Mouse (Mus musculus) embryonic facial prominence, embryonic 12.5 days (tissue): ENCODE measurements at regions not wholly inside any gene's neighbourhood (a gene's known extent, or its start where the extent isn't known, plus 50 kb on each side); places are given as distances from the start of the nearest gene placed in this dataset.
A peak's percentile ranks its signal among the peaks of the same experiment; 100 is the strongest.

Source experiments
- ATAC-seq: fragments of 200-750 bp; cut with Nextera tagmentation; 2 replicates; pipeline ENCODE4 v1.8.0; 2017; ENCODE audit not compliant: insufficient number of reproducible peaks, insufficient read depth, low FRiP score, low TSS enrichment
- H3K27ac ChIP-seq: fragments of 300-500 bp; sonication (generic); 2 replicates; pipeline ENCODE4 v1.5.1; 2016; ENCODE audit warnings: mild to moderate bottlenecking
- H3K27me3 ChIP-seq: fragments of 300-500 bp; sonication (generic); 2 replicates; pipeline ENCODE4 v1.6.1; 2016; ENCODE audit warnings: mild to moderate bottlenecking, moderate library complexity
- H3K36me3 ChIP-seq: fragments of 300-500 bp; sonication (generic); 2 replicates; pipeline ENCODE4 v1.6.1; 2016; ENCODE audit warnings: mild to moderate bottlenecking
- H3K4me1 ChIP-seq: fragments of 300-500 bp; sonication (generic); 2 replicates; pipeline ENCODE4 v1.6.1; 2016
- H3K4me2 ChIP-seq: fragments of 300-500 bp; sonication (generic); replicated peaks from 2 replicates; pipeline ENCODE4 v1.6.1; 2016; ENCODE audit warnings: mild to moderate bottlenecking, moderate library complexity
- H3K4me3 ChIP-seq: fragments of 300-500 bp; sonication (generic); 2 replicates; pipeline ENCODE4 v1.5.1; 2016; ENCODE audit warnings: mild to moderate bottlenecking
- H3K9ac ChIP-seq: fragments of 300-500 bp; sonication (generic); 2 replicates; pipeline ENCODE4 v1.6.1; 2016; ENCODE audit warnings: mild to moderate bottlenecking, moderate library complexity
- H3K9me3 ChIP-seq: fragments of 300-500 bp; sonication (generic); 2 replicates; pipeline ENCODE4 v1.6.1; 2016; ENCODE audit warnings: mild to moderate bottlenecking, moderate library complexity
- WGBS: fragments of 180-500 bp; shearing (Covaris S2); methylation state at CpG from one replicate; pipeline ENCODE4 v1.1.7; 2016; 5-methylcytosine and 5-hydroxymethylcytosine counted together

- ATAC-seq = no peak
- 67% methylated on average over 6 of the region's 6 CpGs for WGBS
- H3K27ac ChIP-seq = no peak overlapping the region
- H3K4me2 ChIP-seq = no peak overlapping the region
- no peaks in the 10 kb centered on the region for H3K27me3 ChIP-seq
- no peak overlapping the region for H3K4me3 ChIP-seq
- H3K9me3 ChIP-seq = no peaks in the 10 kb centered on the region
- H3K4me1 ChIP-seq = no peaks in the 10 kb centered on the region
- no peak overlapping the region for H3K9ac ChIP-seq
- no peaks in the 10 kb centered on the region for H3K36me3 ChIP-seq
These were observed 59.8 kb downstream of the Sox3 start for GRCm38 (mm10) chrX:60833456-60833855.

DNA sequence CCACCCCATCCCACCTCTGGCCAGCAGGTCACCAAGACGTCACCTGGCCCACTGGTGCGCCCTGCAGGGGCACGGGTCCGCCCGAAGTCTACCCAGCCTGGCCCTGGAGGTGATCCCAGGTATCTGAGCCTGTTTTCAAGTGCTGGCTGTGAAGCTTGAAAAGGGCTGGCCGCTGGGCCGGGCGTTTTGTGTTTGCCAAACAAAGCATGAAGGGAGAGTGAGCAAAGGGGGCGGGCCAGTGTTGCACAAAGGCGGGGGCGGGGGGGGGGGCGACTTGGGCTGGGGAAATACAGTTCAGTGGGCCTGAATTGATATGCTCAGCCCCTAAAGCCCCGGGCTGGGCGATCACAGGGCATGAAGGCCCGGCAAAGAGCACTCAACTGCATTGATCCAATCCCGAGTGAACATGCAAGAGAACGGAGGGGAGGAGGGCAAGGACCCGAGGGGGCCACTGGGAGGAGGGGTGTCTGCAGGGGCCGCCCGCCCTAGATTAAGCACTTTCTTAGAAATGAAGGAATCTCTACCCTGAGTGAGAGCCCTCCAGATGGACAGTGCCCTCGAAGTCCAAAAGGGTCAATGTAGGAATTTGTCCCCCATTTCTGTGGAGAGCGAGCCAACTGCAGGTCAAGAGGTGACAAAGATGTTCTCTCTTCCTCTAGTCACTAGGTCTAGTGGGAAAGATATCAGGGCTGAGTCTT lies 61.8 kb downstream of the Sox3 start:
- Histone ChIP-seq H3K9ac (no peak overlapping the region), H3K4me2 (peak overlapping the region; percentile 7; the same call in 1 of the 2 replicates), H3K27me3 (no peaks in the 10 kb centered on the region), H3K36me3 (no peaks in the 10 kb centered on the region), H3K27ac (no peak overlapping the region), H3K4me3 (no peak overlapping the region), H3K9me3 (no peaks in the 10 kb centered on the region), H3K4me1 (no peaks in the 10 kb centered on the region)
- 33% methylated on average over 21 of the region's 22 CpGs for WGBS
- ATAC-seq = no peak

DNA sequence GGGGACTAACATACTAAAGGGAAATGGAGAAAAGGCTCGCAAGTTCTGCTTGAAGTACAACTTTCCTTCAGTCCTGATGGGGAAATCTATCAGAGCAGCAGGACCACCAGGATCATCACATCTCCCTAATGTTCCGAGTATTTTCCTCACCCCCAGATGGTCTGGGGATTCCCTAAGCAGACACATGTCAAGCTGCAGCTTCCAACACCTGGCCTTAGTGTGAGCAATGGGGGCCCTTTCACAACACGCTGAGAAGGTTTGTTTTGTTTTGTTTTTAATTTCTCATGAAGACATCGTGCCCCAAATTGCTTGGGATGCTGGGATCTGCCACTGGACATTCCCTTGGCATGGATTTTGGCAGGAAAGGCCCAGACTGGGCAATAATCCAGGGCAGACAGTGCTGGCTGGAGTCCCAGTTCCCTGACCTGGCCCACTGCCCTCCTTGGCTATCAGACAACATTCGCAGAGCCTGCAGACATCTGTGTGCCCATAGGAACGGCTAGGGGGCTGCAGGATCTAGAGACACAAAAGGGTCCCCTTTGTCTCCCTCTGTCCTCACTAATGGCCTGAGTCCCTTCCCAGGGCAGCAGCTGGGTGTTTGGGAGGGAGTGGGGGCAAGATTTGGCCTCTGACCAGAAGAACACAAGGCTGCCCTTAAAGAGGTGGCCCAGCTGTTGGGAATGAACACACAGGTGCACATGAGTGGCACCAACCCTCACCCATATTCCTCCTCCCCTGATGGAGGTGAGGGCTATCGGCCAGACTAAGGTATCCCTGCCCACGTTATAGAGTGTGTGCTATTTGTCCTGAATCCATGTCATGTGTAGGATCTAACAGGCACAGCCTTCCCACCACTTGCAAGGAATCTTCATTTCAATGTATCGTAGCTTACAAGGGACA lies 67.8 kb downstream of the Sox3 start:
- ATAC-seq = no peak
- 81% methylated on average over 9 of the region's 9 CpGs for WGBS

GRCm38 (mm10) chrX:60798567-60798966 lies 94.7 kb downstream of the Sox3 start:
- Histone ChIP-seq H3K36me3 (no peaks in the 10 kb centered on the region), H3K9ac (no peak overlapping the region), H3K4me3 (no peak overlapping the region), H3K27ac (no peak overlapping the region), H3K27me3 (no peaks in the 10 kb centered on the region), H3K4me1 (no peaks in the 10 kb centered on the region), H3K9me3 (no peaks in the 10 kb centered on the region), H3K4me2 (no peak overlapping the region)
- WGBS = 71% methylated on average over 5 of the region's 5 CpGs
- ATAC-seq = no peak

More for the DNA sequence above, 67.8 kb downstream of the Sox3 start:
- Histone ChIP-seq H3K4me2 (no peak overlapping the region), H3K27me3 (no peaks in the 10 kb centered on the region), H3K9ac (no peak overlapping the region), H3K9me3 (no peaks in the 10 kb centered on the region), H3K36me3 (no peaks in the 10 kb centered on the region), H3K4me1 (no peaks in the 10 kb centered on the region), H3K4me3 (no peak overlapping the region), H3K27ac (no peak overlapping the region)

- 48% methylated on average over 5 of the region's 5 CpGs for WGBS
- Histone ChIP-seq H3K4me3 (no peak overlapping the region), H3K4me2 (no peak overlapping the region), H3K4me1 (no peaks in the 10 kb centered on the region), H3K36me3 (no peaks in the 10 kb centered on the region), H3K27me3 (no peaks in the 10 kb centered on the region), H3K9ac (no peak overlapping the region), H3K9me3 (no peaks in the 10 kb centered on the region), H3K27ac (no peak overlapping the region)
- no peak for ATAC-seq
These were observed 112.5 kb downstream of the Sox3 start for GRCm38 (mm10) chrX:60780766-60781165.

DNA sequence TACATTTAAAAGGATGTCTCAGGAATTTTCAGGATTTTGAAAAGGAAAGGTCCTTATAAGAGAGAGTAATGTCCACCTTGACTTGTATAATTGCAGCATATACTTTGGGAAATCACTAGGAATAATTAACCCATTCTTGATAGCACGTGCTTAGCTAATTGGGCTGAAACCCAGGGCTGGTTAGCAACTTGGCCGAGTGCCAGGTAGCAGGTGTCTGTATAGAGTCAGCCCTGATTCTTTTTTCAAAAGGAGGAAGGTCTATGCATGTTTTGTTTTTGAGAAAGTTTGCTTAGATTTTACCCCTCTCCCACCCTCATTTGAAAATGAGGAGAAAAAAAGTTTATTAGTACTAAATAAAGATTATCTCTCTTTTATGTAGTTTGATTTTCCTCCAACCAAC lies 113.1 kb downstream of the Sox3 start:
- Histone ChIP-seq H3K27me3 (no peaks in the 10 kb centered on the region), H3K4me1 (no peaks in the 10 kb centered on the region), H3K4me2 (no peak overlapping the region), H3K27ac (no peak overlapping the region), H3K36me3 (no peaks in the 10 kb centered on the region), H3K9ac (no peak overlapping the region), H3K4me3 (no peak overlapping the region), H3K9me3 (no peaks in the 10 kb centered on the region)
- 48% methylated on average over 2 of the region's 2 CpGs for WGBS
- no peak for ATAC-seq

- Histone ChIP-seq H3K9me3 (no peaks in the 10 kb centered on the region), H3K4me2 (no peak overlapping the region), H3K27me3 (no peaks in the 10 kb centered on the region), H3K4me3 (no peak overlapping the region), H3K9ac (no peak overlapping the region), H3K36me3 (no peaks in the 10 kb centered on the region), H3K27ac (no peak overlapping the region), H3K4me1 (no peaks in the 10 kb centered on the region)
- 73% methylated on average over 5 of the region's 5 CpGs for WGBS
- ATAC-seq = no peak
These were observed 119.6 kb downstream of the Sox3 start for GRCm38 (mm10) chrX:60773645-60774044.

- no peaks in the 10 kb centered on the region for H3K4me1 ChIP-seq
- WGBS = 44% methylated on average over 1 of the region's 1 CpGs
These were observed 120.8 kb downstream of the Sox3 start for GRCm38 (mm10) chrX:60772439-60772838.

GRCm38 (mm10) chrX:60750456-60750855 lies 142.8 kb downstream of the Sox3 start:
- Histone ChIP-seq H3K27me3 (no peaks in the 10 kb centered on the region), H3K4me3 (no peak overlapping the region), H3K4me1 (no peaks in the 10 kb centered on the region), H3K36me3 (no peaks in the 10 kb centered on the region), H3K27ac (no peak overlapping the region), H3K9me3 (no peaks in the 10 kb centered on the region), H3K4me2 (no peak overlapping the region), H3K9ac (no peak overlapping the region)
- 64% methylated on average over 5 of the region's 5 CpGs for WGBS
- no peak for ATAC-seq

More at GRCm38 (mm10) chrX:60772439-60772838, 120.8 kb downstream of the Sox3 start:
- Histone ChIP-seq H3K9ac (no peak overlapping the region), H3K4me2 (no peak overlapping the region), H3K27ac (no peak overlapping the region), H3K4me3 (no peak overlapping the region), H3K9me3 (no peaks in the 10 kb centered on the region), H3K36me3 (no peaks in the 10 kb centered on the region), H3K27me3 (no peaks in the 10 kb centered on the region)
- ATAC-seq = no peak

DNA sequence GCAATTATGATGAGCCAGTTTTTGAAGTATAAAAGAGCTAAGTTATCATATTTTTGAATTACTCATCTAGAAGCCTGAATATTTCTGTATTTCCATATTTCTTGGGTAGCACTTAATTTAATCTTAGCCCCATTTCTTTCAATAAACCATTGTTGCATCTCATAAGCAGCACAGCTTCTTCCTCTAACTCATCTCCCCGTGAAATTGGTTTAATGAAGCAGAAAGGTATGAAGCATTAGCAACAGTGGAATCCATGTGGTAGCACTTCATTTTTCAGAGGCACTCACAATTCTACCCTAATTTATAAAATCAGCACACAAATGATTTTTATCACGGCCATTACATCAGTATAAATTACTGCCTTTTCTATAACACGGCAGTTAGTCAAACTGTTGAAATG lies 149.3 kb downstream of the Sox3 start:
- no peaks in the 10 kb centered on the region for H3K9me3 ChIP-seq
- H3K27ac ChIP-seq = no peak overlapping the region
- H3K27me3 ChIP-seq = no peaks in the 10 kb centered on the region
- ATAC-seq = no peak
- H3K9ac ChIP-seq = no peak overlapping the region
- H3K4me2 ChIP-seq = no peak overlapping the region
- no peaks in the 10 kb centered on the region for H3K4me1 ChIP-seq
- no peaks in the 10 kb centered on the region for H3K36me3 ChIP-seq
- no peak overlapping the region for H3K4me3 ChIP-seq
- WGBS = 69% methylated on average over 3 of the region's 3 CpGs

GRCm38 (mm10) chrX:60743020-60743707 lies 150.1 kb downstream of the Sox3 start:
- Histone ChIP-seq H3K4me2 (no peak overlapping the region), H3K9me3 (no peaks in the 10 kb centered on the region), H3K27ac (no peak overlapping the region), H3K4me1 (no peaks in the 10 kb centered on the region), H3K27me3 (no peaks in the 10 kb centered on the region), H3K9ac (no peak overlapping the region), H3K36me3 (no peaks in the 10 kb centered on the region), H3K4me3 (no peak overlapping the region)
- 73% methylated on average over 3 of the region's 3 CpGs for whole genome bisulfite sequencing
- ATAC-seq = no peak
